Mouse (Mus musculus) kidney, embryonic 16.5 days (tissue): Measurements from ENCODE around the gene Txnrd2. TPM values are rescaled to one million over a fixed set of nuclear protein-coding genes. Genes with fewer than 3 reads are reported as not detected.
A peak's percentile ranks its signal among the peaks of the same experiment; 100 is the strongest.

Source experiments
- ATAC-seq: fragments of 200-750 bp; cut with Nextera tagmentation; 2 replicates; pipeline ENCODE4 v1.8.0; 2017; ENCODE audit warnings: moderate TSS enrichment; ENCODE audit not compliant: low FRiP score, low TSS enrichment
- H3K27ac ChIP-seq: fragments of 300-500 bp; sonication (generic); 2 replicates; pipeline ENCODE4 v1.5.1; 2014; ENCODE audit warnings: low read length
- H3K27me3 ChIP-seq: fragments of 300-500 bp; sonication (generic); 2 replicates; pipeline ENCODE4 v1.6.1; 2014; ENCODE audit warnings: low read length, control low read depth, mixed read lengths; ENCODE audit not compliant: insufficient read depth
- H3K36me3 ChIP-seq: fragments of 300-500 bp; sonication (generic); 2 replicates; pipeline ENCODE4 v1.6.1; 2014; ENCODE audit warnings: low read length, control low read depth, mixed read lengths; ENCODE audit not compliant: insufficient read depth
- H3K4me1 ChIP-seq: fragments of 300-500 bp; sonication (generic); 2 replicates; pipeline ENCODE4 v1.6.1; 2014; ENCODE audit warnings: low read length, control low read depth, mixed read lengths; ENCODE audit not compliant: insufficient read depth
- H3K4me2 ChIP-seq: fragments of 300-500 bp; sonication (generic); replicated peaks from 2 replicates; pipeline ENCODE4 v1.6.1; 2014; ENCODE audit warnings: low read depth, low read length
- H3K4me3 ChIP-seq: fragments of 300-500 bp; sonication (generic); 2 replicates; pipeline ENCODE4 v1.5.1; 2014; ENCODE audit warnings: mild to moderate bottlenecking, low read length
- H3K9ac ChIP-seq: fragments of 300-500 bp; sonication (generic); replicated peaks from 2 replicates; pipeline ENCODE4 v1.6.1; 2014; ENCODE audit warnings: low read length
- H3K9me3 ChIP-seq: fragments of 300-500 bp; sonication (generic); 2 replicates; pipeline ENCODE4 v1.6.1; 2016; ENCODE audit warnings: low read length, control low read depth
- WGBS: fragments of 180-500 bp; shearing (Covaris S2); extraction: QIAGEN DNeasy Blood & Tissue Kit; methylation state at CpG from one replicate; pipeline ENCODE4 v1.1.7; 2014; 5-methylcytosine and 5-hydroxymethylcytosine counted together
- polyA plus RNA-seq: library from polyadenylated mRNA; unstranded; fragments of >200 nt; fragmentation: Nextera tagmentation; extraction: Ambion mirVana; gene quantifications from 2 replicates; pipeline ENCODE4 v1.2.1, GENCODE M21; 2015

The Txnrd2 gene
- polyA plus RNA-seq, 1 experiment from 2014 or later: 35.2 TPM

DNA sequence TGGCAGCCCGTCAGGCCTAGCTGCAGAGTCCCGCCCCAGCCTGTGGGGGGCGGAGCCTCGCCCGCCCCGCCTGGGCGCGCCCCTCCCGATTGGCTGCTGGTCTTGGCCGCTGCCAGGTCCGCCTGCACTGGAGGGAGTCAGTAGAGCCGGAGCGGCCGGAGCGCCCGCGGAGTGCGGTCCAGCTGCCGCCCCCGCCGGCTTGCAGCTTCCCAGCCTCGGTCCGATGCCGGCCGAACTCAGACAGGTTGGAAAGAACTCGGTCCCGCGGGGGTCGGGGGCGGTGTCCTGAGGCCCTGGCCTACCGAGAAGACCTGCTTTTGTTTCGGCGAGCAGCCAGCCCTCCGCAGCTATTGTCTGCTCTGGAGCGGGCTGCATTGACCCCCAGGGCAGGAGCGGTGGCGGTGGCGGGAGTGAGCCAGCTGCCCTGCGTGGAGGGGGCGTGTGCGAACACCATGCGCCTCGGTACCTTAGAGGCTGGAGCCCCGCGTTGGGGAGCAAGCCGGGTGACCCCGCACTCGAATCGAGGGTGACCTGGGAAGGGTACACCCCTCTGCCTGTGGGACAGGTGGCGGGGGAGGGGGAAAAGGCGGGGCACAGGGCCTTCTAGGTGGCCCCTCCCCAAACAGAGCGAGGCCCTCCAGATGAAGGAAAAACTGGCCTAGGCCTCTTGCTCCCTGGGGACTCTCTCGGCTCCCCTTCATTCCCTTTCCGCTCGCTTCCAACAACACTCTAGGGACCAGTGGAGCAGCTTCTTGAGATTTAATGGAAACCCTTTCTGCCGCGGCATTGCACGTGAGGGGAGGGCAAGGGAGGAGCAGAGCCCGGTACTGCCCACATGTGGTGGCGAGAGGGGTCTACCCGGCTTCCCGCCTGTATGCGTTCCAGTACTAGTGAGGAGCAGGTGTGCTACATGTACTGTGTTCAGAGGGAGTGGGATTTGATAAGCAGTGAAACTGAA is 33.4 kb upstream of the Txnrd2 start:
- Histone ChIP-seq H3K4me3 (peak overlapping the region; percentile 75), H3K9ac (peak overlapping the region; percentile 83), H3K9me3 (no peaks in the 10 kb centered on the region), H3K4me1 (peaks cover 56% of the 10 kb centered on the region), H3K4me2 (peak overlapping the region; percentile 91), H3K27me3 (no peaks in the 10 kb centered on the region), H3K36me3 (peaks cover 11% of the 10 kb centered on the region), H3K27ac (peak overlapping the region; percentile 70)
- peak; percentile 90 for ATAC-seq
- under 1% methylated on average over 59 of the region's 63 CpGs for WGBS

DNA sequence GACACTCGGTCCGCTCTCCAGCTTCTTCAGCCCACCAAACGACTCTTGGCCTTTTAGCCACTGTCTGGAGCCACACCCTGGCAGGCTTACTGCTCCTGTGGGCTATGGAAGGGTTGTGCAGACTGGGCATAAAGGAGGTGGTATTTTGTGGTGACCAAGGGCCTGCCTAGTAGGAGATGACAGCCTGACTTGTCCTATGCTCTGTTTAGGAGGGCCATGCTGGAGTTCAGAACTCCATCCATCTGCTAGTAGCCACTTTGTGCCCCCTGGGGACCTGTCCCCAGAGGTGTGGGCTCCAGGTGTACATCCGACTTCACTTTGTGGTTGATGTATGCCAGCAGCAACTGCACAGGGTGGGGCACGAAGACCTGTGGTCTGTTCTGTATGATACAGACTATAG is 32.6 kb upstream of the Txnrd2 start:
- H3K9me3 ChIP-seq: no peaks in the 10 kb centered on the region
- peak overlapping the region; percentile 83 for H3K9ac ChIP-seq
- no peak for ATAC-seq
- peaks cover 47% of the 10 kb centered on the region for H3K4me1 ChIP-seq
- peaks cover 18% of the 10 kb centered on the region for H3K36me3 ChIP-seq
- H3K27ac ChIP-seq: no peak overlapping the region
- H3K27me3 ChIP-seq: no peaks in the 10 kb centered on the region
- H3K4me3 ChIP-seq: peak overlapping the region; percentile 75
- WGBS: 59% methylated on average over 5 of the region's 5 CpGs
- H3K4me2 ChIP-seq: peak overlapping the region; percentile 91

DNA sequence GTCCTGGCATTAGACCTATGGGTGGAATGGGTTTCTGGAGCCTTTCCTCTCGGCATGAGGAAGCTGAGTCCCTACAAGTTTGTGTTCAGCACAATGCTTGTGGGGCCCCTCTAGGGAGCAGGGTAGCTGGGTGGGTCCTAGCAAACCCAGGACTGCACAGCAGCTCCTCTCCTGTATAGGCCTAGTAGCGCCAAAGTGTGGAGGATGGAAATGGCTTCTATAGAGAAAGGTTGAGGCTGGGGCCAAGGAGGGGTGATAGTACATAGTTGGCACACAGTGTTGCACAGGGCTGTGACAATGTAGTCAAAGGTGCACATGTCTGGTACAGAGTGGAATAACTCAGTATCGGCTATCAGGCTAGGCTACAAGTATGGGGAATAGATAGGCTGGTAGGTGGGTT is 32.1 kb upstream of the Txnrd2 start:
- H3K27me3 ChIP-seq: no peaks in the 10 kb centered on the region
- 79% methylated on average over 3 of the region's 3 CpGs for whole genome bisulfite sequencing
- ATAC-seq: no peak
- peaks cover 23% of the 10 kb centered on the region for H3K36me3 ChIP-seq
- no peak overlapping the region for H3K9ac ChIP-seq
- no peak overlapping the region for H3K4me3 ChIP-seq
- no peak overlapping the region for H3K27ac ChIP-seq
- H3K4me1 ChIP-seq: peaks cover 42% of the 10 kb centered on the region
- H3K4me2 ChIP-seq: no peak overlapping the region
- no peaks in the 10 kb centered on the region for H3K9me3 ChIP-seq

DNA sequence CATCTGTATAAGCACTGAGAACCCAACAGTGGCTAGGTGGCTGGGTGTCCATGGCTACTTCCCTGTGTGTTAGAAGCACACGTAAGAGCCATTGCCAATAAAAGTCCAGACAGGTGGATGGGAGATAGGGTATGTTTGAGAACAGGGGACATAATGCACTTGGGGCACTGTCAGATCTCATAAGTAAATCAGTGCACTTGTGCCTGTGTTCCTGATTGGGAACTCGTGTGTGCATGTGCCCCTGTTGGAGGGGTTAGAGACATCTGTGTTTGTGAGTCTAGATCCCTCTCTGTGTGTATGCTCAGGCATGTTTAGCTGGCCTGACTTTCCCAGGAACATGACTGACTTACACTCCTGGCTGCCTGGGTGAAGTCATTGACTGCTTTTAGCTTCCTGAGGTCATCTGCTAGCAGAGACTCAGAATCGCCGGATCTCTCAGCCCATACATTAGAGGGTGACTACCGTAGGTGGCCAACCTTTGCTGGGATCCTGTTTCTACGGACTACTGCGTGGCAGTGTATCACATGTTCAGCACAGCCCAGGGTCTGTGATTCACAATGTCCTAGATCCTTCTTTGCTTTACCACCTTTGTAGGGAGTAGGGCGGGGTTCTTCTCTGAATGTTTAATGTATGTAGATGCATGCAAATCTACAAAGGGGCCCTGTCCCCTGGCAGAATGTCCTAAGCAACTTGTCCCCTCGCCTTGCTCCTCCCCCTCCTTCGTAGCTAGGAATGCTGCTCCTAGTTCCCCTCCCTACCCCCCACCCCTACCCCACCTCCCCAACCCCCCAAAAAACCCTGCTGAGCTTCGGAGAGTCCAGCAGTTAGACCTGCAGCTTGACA is 31.2 kb upstream of the Txnrd2 start:
- H3K4me1 ChIP-seq: peaks cover 36% of the 10 kb centered on the region
- no peak overlapping the region for H3K4me2 ChIP-seq
- no peak overlapping the region for H3K4me3 ChIP-seq
- H3K9ac ChIP-seq: peak overlapping the region; percentile 37
- peaks cover 25% of the 10 kb centered on the region for H3K36me3 ChIP-seq
- ATAC-seq: no peak
- no peaks in the 10 kb centered on the region for H3K27me3 ChIP-seq
- 31% methylated on average over 11 of the region's 11 CpGs for WGBS
- H3K27ac ChIP-seq: peak overlapping the region; percentile 25; the same call in 1 of the 2 replicates
- H3K9me3 ChIP-seq: no peaks in the 10 kb centered on the region

DNA sequence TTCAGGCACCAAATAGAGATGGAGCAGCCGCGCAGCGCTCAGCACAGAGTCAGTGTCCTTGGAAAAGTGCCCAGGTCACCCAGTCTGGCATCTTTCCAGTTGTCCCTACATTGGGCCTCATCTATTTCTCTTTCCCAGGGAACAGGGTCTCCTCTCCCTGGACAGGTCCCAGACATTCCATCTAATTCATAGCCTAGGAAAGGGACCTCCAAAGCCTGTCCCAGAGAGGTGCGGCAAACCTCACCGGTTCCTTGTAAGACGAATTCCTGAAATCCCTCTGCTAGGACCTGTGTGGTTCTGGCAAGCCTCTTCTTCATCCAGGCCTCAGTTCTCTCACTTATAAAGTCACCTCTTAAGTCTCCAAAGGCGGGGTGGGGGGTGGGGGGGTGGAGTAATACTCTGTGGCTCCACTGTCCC is 30.6 kb upstream of the Txnrd2 start:
- WGBS: 48% methylated on average over 6 of the region's 7 CpGs
- Histone ChIP-seq H3K9me3 (no peaks in the 10 kb centered on the region), H3K4me2 (no peak overlapping the region), H3K27ac (peak overlapping the region; percentile 70), H3K36me3 (peaks cover 28% of the 10 kb centered on the region), H3K4me1 (peaks cover 38% of the 10 kb centered on the region), H3K27me3 (no peaks in the 10 kb centered on the region), H3K4me3 (no peak overlapping the region), H3K9ac (no peak overlapping the region; the same call in 1 of the 2 replicates)
- peak; percentile 14; the same call in 1 of the 2 replicates for ATAC-seq

DNA sequence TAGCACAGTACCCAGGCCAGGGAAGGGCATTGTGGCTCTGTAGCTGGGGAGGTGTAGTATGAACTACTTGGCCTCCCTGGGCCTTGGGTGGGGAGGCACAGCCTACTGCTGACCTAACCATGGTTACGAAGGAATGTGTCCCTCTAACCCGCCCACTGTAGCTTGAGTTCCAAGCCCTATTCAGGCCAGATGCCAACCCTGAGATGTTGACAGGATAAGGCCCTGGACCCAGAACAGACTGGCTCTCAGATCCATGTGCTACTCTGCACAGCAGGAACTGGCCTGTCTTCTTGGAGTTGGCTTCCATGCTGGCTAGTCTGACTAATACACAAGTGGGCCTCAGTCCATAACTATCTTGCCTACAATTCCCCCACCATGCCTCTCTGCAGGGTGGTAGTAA is 30.0 kb upstream of the Txnrd2 start:
- peaks cover 28% of the 10 kb centered on the region for H3K36me3 ChIP-seq
- no peak overlapping the region for H3K4me3 ChIP-seq
- H3K27me3 ChIP-seq: no peaks in the 10 kb centered on the region
- no peaks in the 10 kb centered on the region for H3K9me3 ChIP-seq
- no peak overlapping the region; the same call in 1 of the 2 replicates for H3K9ac ChIP-seq
- H3K4me2 ChIP-seq: no peak overlapping the region
- 70% methylated on average over 2 of the region's 2 CpGs for WGBS
- ATAC-seq: no peak
- H3K27ac ChIP-seq: peak overlapping the region; percentile 70
- H3K4me1 ChIP-seq: peaks cover 43% of the 10 kb centered on the region

DNA sequence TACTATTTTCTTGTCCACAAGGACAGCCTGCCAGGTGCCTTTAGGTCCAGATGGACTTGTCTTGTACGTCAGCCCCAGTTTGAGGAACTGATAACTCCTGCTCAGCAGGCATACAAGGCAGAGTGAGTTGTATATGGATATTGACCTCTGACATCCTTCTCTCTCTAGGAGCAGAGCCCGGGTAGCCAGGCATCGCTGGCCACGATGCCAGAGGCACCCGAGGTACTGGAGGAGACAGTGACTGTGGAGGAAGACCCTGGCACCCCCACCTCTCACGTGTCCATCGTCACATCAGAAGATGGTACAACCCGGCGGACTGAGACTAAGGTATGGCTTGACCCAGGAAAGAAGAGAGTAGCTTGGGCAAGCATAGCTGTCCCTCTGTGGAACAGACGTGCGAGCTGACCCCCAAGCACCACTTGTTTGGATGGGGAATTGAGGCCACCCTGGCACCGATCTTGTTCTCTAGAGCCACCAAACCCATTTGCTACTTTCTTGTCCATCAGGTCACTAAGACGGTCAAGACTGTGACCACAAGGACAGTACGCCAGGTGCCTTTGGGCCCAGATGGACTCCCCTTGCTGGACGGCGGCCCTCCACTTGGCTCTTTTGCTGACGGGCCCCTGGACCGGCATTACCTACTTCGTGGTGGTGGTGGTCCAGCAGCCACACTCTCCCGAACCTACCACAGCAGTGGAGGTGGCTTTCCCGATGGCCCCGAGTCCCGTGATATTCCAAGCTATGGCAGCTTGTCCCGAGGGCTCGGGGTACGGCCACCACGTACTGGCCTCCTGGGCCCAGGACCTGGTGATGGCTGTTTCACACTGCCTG is 29.2 kb upstream of the Txnrd2 start:
- Histone ChIP-seq H3K4me1 (peaks cover 42% of the 10 kb centered on the region), H3K9ac (no peak overlapping the region), H3K36me3 (peaks cover 35% of the 10 kb centered on the region), H3K4me3 (no peak overlapping the region), H3K27ac (no peak overlapping the region), H3K4me2 (no peak overlapping the region), H3K27me3 (no peaks in the 10 kb centered on the region), H3K9me3 (no peaks in the 10 kb centered on the region)
- WGBS: 95% methylated on average over 27 of the region's 27 CpGs
- no peak for ATAC-seq

DNA sequence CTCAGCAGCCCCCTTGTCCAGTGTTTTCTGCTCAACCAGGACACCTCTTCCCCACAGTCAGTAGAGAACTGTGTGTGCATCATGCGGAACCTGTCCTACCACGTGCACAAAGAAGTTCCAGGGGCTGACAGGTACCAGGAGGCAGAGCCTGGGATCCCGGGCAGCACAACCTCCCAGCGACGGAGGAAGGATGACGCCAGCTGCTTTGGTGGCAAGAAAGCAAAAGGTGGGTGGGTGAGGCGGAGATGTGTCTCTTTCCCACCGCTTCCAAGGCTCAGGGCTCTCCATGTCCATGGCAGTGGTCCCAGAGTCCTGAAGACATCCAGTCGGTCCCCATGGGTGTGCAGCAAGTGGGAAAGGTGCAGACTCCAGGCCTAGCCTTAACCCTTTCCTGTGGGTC is 26.2 kb upstream of the Txnrd2 start:
- Histone ChIP-seq H3K4me1 (peaks cover 23% of the 10 kb centered on the region), H3K9ac (no peak overlapping the region), H3K27me3 (no peaks in the 10 kb centered on the region), H3K9me3 (no peaks in the 10 kb centered on the region), H3K27ac (no peak overlapping the region), H3K4me3 (no peak overlapping the region), H3K4me2 (no peak overlapping the region), H3K36me3 (peaks cover 47% of the 10 kb centered on the region)
- 72% methylated on average over 9 of the region's 9 CpGs for WGBS
- ATAC-seq: no peak

DNA sequence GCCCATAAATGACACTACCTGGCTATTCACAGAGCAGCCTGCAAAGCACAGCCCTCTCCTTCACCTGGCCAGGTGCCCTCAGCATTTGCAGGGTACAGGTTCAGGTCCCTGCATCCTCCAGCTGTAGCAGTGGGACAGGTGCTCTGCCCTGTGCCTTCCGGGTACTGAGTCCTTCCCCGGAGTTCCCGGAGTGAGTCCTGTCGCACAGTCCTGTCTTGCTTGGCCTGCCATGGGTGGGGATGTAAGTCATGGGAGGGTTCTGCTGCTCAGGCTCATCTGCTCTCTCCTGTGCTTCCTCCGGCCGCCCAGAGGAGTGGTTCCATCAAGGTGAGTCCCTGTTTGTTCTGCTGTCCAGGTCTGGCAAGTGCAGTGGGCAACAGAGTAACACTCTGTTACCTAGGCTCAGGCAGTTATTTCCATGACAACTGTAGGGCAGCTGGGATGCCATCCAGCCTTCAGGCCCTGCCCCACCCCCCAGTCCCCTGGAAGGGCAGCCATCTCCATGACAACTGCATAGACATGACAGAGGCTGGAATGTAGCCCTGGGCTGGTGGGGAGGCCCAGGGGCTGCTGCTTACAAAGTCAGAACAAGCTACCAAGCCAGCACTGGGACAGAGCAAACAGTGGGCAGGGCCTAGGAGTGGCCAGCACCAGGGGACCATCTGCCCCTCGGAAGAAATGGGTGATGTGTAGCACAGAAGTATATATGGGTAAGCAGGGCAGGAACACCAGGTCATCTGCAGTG is 25.5 kb upstream of the Txnrd2 start:
- 61% methylated on average over 7 of the region's 7 CpGs for WGBS
- peaks cover 47% of the 10 kb centered on the region for H3K36me3 ChIP-seq
- H3K9ac ChIP-seq: no peak overlapping the region
- H3K9me3 ChIP-seq: no peaks in the 10 kb centered on the region
- no peak overlapping the region for H3K27ac ChIP-seq
- H3K4me2 ChIP-seq: no peak overlapping the region
- no peaks in the 10 kb centered on the region for H3K27me3 ChIP-seq
- H3K4me3 ChIP-seq: no peak overlapping the region
- ATAC-seq: peak; percentile 33
- H3K4me1 ChIP-seq: peaks cover 17% of the 10 kb centered on the region
